Mouse (Mus musculus) olfactory bulb, adult 2 months (tissue): ENCODE measurements around the gene Kazn.

Source experiments
- CTCF ChIP-seq: fragments of 200-500 bp; IDR thresholded peaks from 2 replicates; pipeline ENCODE4 v1.5.1; 2012; ENCODE audit warnings: low read depth, mild to moderate bottlenecking, low read length, moderate library complexity; ENCODE audit not compliant: insufficient read depth
- POLR2A ChIP-seq: fragments of 200-500 bp; IDR thresholded peaks from 2 replicates; pipeline ENCODE4 v1.6.1; 2012; ENCODE audit warnings: mild to moderate bottlenecking, low read depth, low read length, moderate library complexity; ENCODE audit not compliant: insufficient read depth

GRCm38 (mm10) chr4:142173981-142174485, 65.2 kb downstream of the Kazn start:
- TF ChIP-seq CTCF, result no peak
- TF ChIP-seq POLR2A, result no peak
